Mouse (Mus musculus) neural tube, embryonic 11.5 days (tissue): ENCODE results near the gene Zdhhc12. TPM values are rescaled to one million over a fixed set of nuclear protein-coding genes. Genes with fewer than 3 reads are reported as not detected.

Experiments
- ATAC-seq: fragments of 200-750 bp; cut with Nextera tagmentation; 2 replicates; pipeline ENCODE4 v1.8.0; 2017; ENCODE audit warnings: moderate number of reproducible peaks, mild to moderate bottlenecking, moderate TSS enrichment, moderate library complexity; ENCODE audit not compliant: insufficient read depth, low FRiP score, low TSS enrichment
- DNase-seq: peaks from one replicate; pipeline ENCODE4 v3.0.0-alpha.2; 2015; ENCODE audit warnings: low spot score
- H3K27ac ChIP-seq: fragments of 300-500 bp; sonication (generic); 2 replicates; pipeline ENCODE4 v1.5.1; 2014; ENCODE audit warnings: low read depth, mild to moderate bottlenecking, low read length
- H3K27me3 ChIP-seq: fragments of 300-500 bp; sonication (generic); 2 replicates; pipeline ENCODE4 v1.6.1; 2014; ENCODE audit warnings: mild to moderate bottlenecking, low read length, mixed read lengths; ENCODE audit not compliant: control insufficient read depth, insufficient read depth
- H3K36me3 ChIP-seq: fragments of 300-500 bp; sonication (generic); 2 replicates; pipeline ENCODE4 v1.6.1; 2014; ENCODE audit warnings: mild to moderate bottlenecking, low read length, moderate library complexity, mixed read lengths; ENCODE audit not compliant: control insufficient read depth, insufficient read depth
- H3K4me1 ChIP-seq: fragments of 300-500 bp; sonication (generic); 2 replicates; pipeline ENCODE4 v1.6.1; 2014; ENCODE audit warnings: low read length, mixed read lengths; ENCODE audit not compliant: control insufficient read depth, insufficient read depth
- H3K4me2 ChIP-seq: fragments of 300-500 bp; sonication (generic); 2 replicates; pipeline ENCODE4 v1.6.1; 2014; ENCODE audit warnings: low read depth, mild to moderate bottlenecking, moderate library complexity
- H3K4me3 ChIP-seq: fragments of 300-500 bp; sonication (generic); 2 replicates; pipeline ENCODE4 v1.5.1; 2014; ENCODE audit warnings: low read depth, low read length
- H3K9ac ChIP-seq: fragments of 300-500 bp; sonication (generic); 2 replicates; pipeline ENCODE4 v1.6.1; 2014; ENCODE audit warnings: mild to moderate bottlenecking, low read length
- H3K9me3 ChIP-seq: fragments of 300-500 bp; sonication (generic); 2 replicates; pipeline ENCODE4 v1.6.1; 2016; ENCODE audit warnings: low read length; ENCODE audit not compliant: control insufficient read depth
- WGBS: fragments of 180-500 bp; shearing (Covaris S2); extraction: QIAGEN DNeasy Blood & Tissue Kit; methylation state at CpG from one replicate; pipeline ENCODE4 v1.1.7; 2014; 5-methylcytosine and 5-hydroxymethylcytosine counted together
- polyA plus RNA-seq: library from polyadenylated mRNA; unstranded; fragments of >200 nt; fragmentation: Nextera tagmentation; extraction: Ambion mirVana; gene quantifications from 2 replicates; pipeline ENCODE4 v1.2.1, GENCODE M21; 2014

The Zdhhc12 gene
- polyA plus RNA-seq, 1 experiment from 2014 or later: 31.1 TPM

DNA sequence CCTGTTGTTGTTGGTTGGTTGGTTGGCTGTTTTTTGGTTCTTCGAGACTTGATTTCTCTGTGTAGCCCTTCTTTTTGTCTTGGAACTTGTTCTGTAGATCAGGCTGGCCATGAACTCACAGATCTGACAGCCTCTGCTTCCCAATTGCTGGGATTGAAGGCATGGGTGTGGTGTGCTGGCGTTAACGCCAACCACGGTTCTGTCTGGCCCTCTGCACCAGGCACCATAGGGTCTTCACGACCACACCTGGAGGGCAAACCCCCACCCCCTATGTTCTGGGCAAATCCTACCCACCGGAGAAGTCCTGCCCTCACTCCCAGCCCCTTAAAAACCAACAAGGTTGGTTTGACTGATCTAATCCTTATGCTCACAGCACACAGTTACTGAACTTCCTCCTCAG is 16.5 kb downstream of the Zdhhc12 start:
- Histone ChIP-seq H3K9ac (no peak overlapping the region; the same call in 1 of the 2 replicates), H3K4me2 (no peak overlapping the region), H3K9me3 (no peaks in the 10 kb centered on the region), H3K27ac (no peak overlapping the region), H3K27me3 (no peaks in the 10 kb centered on the region), H3K36me3 (no peaks in the 10 kb centered on the region), H3K4me3 (no peak overlapping the region; the same call in 1 of the 2 replicates), H3K4me1 (no peaks in the 10 kb centered on the region; the same call in 1 of the 2 replicates)
- WGBS: 62% methylated on average over 6 of the region's 6 CpGs
- DNase-seq: no peak
- peak; percentile 24; the same call in 1 of the 2 replicates for ATAC-seq

DNA sequence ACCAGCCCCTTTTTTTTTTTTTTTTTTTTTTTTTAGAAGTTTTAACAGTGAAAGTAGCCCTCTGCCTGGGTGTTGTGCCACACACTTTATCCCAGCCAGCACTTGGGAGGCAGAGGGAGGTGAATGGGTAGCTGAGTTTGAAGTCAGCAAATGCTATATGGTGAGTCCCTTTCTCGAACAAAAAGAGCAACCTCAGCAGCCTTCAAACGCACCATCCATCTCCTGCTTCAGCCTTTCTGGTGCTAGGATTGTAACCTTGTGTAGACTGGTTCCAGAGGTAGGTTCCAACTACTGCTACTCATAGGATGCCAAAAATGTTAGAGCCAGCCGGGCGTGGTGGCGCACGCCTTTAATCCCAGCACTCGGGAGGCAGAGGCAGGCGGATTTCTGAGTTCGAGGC is 17.0 kb downstream of the Zdhhc12 start:
- ATAC-seq (no peak), DNase-seq (no peak)
- 93% methylated on average over 7 of the region's 9 CpGs for WGBS
- Histone ChIP-seq H3K9me3 (no peaks in the 10 kb centered on the region), H3K4me3 (no peak overlapping the region), H3K27me3 (no peaks in the 10 kb centered on the region), H3K4me1 (no peaks in the 10 kb centered on the region; the same call in 1 of the 2 replicates), H3K9ac (no peak overlapping the region), H3K27ac (no peak overlapping the region), H3K4me2 (no peak overlapping the region), H3K36me3 (no peaks in the 10 kb centered on the region)

DNA sequence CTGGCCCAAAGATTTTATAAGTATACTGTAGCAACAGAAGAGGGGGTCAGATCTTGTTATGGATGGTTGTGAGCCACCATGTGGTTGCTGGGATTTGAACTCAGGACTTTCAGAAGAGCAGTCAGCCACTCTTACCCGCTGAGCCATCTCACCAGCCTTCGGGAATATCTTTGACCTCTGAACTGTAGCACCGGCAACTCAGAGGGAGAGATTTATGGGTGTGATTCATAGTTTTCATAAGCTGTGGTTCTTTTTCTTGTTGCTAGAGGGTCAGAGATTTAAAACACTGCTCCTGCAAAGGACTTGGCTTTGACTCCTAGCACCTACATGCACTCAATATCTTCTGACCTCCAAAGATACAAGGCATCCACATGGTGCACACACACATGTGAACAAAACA is 17.8 kb downstream of the Zdhhc12 start:
- H3K9me3 ChIP-seq: no peaks in the 10 kb centered on the region
- H3K4me2 ChIP-seq: no peak overlapping the region
- 70% methylated on average over 3 of the region's 3 CpGs for WGBS
- no peaks in the 10 kb centered on the region for H3K27me3 ChIP-seq
- peaks cover 1% of the 10 kb centered on the region; the same call in 1 of the 2 replicates for H3K36me3 ChIP-seq
- no peak for DNase-seq
- no peak overlapping the region for H3K4me3 ChIP-seq
- ATAC-seq: no peak
- H3K4me1 ChIP-seq: no peaks in the 10 kb centered on the region; the same call in 1 of the 2 replicates
- no peak overlapping the region for H3K27ac ChIP-seq
- H3K9ac ChIP-seq: no peak overlapping the region

DNA sequence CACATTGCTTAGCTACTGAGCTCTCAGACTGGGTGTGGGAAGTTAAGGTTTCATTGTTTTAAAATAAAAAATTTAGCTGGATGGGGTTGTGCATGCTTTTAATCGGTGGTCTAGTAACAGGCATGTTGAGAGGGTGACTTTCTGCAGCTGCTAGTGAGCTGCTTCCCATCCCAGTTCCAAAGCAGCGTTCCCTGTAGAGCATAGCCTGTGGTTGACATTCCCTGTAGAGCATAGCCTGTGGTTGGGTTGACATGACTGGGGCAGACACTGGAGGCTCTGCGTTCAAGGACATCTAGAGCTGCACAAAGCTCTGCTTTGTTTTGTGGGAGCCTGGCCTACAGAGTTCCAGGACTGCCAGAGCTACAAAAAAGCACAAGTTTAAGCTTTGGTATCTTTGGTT is 20.2 kb downstream of the Zdhhc12 start:
- H3K4me3 ChIP-seq: no peak overlapping the region
- no peak overlapping the region for H3K27ac ChIP-seq
- H3K4me1 ChIP-seq: peaks cover 3% of the 10 kb centered on the region
- no peak overlapping the region for H3K9ac ChIP-seq
- no peaks in the 10 kb centered on the region for H3K9me3 ChIP-seq
- H3K4me2 ChIP-seq: no peak overlapping the region
- H3K27me3 ChIP-seq: no peaks in the 10 kb centered on the region
- H3K36me3 ChIP-seq: peaks cover 2% of the 10 kb centered on the region; the same call in 1 of the 2 replicates
- DNase-seq: no peak
- 78% methylated on average over 3 of the region's 3 CpGs for WGBS
- no peak for ATAC-seq

- H3K36me3 ChIP-seq: peaks cover 2% of the 10 kb centered on the region; the same call in 1 of the 2 replicates
- ATAC-seq: no peak
- no peak overlapping the region for H3K4me2 ChIP-seq
- no peak overlapping the region for H3K9ac ChIP-seq
- WGBS: 84% methylated on average over 7 of the region's 7 CpGs
- H3K4me1 ChIP-seq: peaks cover 7% of the 10 kb centered on the region
- H3K27ac ChIP-seq: no peak overlapping the region
- H3K4me3 ChIP-seq: no peak overlapping the region
- DNase-seq: no peak
- no peaks in the 10 kb centered on the region for H3K27me3 ChIP-seq
- H3K9me3 ChIP-seq: no peaks in the 10 kb centered on the region
Measured at GRCm38 (mm10) chr2:30072875-30073274, 20.6 kb downstream of the Zdhhc12 start.

DNA sequence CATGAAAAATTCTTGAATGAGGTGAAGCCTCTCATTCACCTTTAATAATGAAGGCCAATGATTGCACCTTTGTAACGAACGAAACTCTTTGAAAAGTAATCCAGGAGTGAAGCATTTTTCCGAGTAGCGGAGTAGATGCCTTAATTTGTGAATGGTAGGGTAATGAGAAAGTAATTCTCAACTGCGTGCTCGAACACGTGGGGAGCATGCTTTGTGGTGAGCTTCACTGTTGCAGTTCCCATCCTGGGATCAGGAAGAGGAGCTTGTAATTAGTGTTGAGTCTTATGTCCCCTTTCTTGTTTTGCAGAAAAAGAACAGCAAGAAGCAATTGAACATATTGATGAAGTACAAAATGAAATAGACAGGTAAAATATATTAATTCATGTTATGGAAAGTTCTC is 25.5 kb downstream of the Zdhhc12 start:
- peak overlapping the region; percentile 87 for H3K4me3 ChIP-seq
- H3K9ac ChIP-seq: peak overlapping the region; percentile 100
- no peaks in the 10 kb centered on the region for H3K27me3 ChIP-seq
- 31% methylated on average over 7 of the region's 7 CpGs for WGBS
- ATAC-seq: no peak
- H3K4me1 ChIP-seq: peaks cover 21% of the 10 kb centered on the region
- peaks cover 2% of the 10 kb centered on the region; the same call in 1 of the 2 replicates for H3K36me3 ChIP-seq
- 0 out of 2 replicates have a peak overlapping the region, but pooled peaks have one; percentile 99 for H3K27ac ChIP-seq
- H3K4me2 ChIP-seq: peak overlapping the region; percentile 77
- H3K9me3 ChIP-seq: no peaks in the 10 kb centered on the region
- no peak for DNase-seq

- peak; percentile 55 for DNase-seq
- H3K4me2 ChIP-seq: peak overlapping the region; percentile 77
- peak overlapping the region; percentile 100 for H3K9ac ChIP-seq
- WGBS: under 1% methylated on average over 49 of the region's 69 CpGs
- H3K36me3 ChIP-seq: peaks cover 2% of the 10 kb centered on the region; the same call in 1 of the 2 replicates
- no peaks in the 10 kb centered on the region for H3K9me3 ChIP-seq
- peak overlapping the region; percentile 99 for H3K27ac ChIP-seq
- H3K4me3 ChIP-seq: peak overlapping the region; percentile 87
- H3K27me3 ChIP-seq: no peaks in the 10 kb centered on the region
- H3K4me1 ChIP-seq: peaks cover 21% of the 10 kb centered on the region
- ATAC-seq: peak; percentile 33
Measured at GRCm38 (mm10) chr2:30067031-30067888, 26.2 kb downstream of the Zdhhc12 start.

GRCm38 (mm10) chr2:30066046-30066901 is 27.2 kb downstream of the Zdhhc12 start:
- Histone ChIP-seq H3K27ac (peak overlapping the region; percentile 99), H3K4me1 (peaks cover 21% of the 10 kb centered on the region), H3K9ac (peak overlapping the region; percentile 100), H3K9me3 (no peaks in the 10 kb centered on the region), H3K4me2 (peak overlapping the region; percentile 71), H3K27me3 (no peaks in the 10 kb centered on the region), H3K36me3 (peaks cover 2% of the 10 kb centered on the region; the same call in 1 of the 2 replicates), H3K4me3 (peak overlapping the region; percentile 87)
- WGBS: 0% methylated on average over 57 of the region's 101 CpGs
- DNase-seq: peak; percentile 99
- ATAC-seq: peak; percentile 84
